Mouse (Mus musculus) hematopoietic multipotent progenitor cell, adult 10-12 weeks (in vitro differentiated cells): ENCODE data around the gene Nbr1. TPM values are rescaled to one million over a fixed set of nuclear protein-coding genes. Genes with fewer than 3 reads are reported as not detected.

Experiments
- polyA plus RNA-seq: library from polyadenylated mRNA; stranded (reverse); fragments of >175 nt; gene quantifications from 2 replicates; pipeline ENCODE4 v1.2.3, GENCODE M21; 2012; ENCODE audit warnings: low replicate concordance

Gene Nbr1
- 70.1 and 109 TPM in 2 replicates for polyA plus RNA-seq

DNA sequence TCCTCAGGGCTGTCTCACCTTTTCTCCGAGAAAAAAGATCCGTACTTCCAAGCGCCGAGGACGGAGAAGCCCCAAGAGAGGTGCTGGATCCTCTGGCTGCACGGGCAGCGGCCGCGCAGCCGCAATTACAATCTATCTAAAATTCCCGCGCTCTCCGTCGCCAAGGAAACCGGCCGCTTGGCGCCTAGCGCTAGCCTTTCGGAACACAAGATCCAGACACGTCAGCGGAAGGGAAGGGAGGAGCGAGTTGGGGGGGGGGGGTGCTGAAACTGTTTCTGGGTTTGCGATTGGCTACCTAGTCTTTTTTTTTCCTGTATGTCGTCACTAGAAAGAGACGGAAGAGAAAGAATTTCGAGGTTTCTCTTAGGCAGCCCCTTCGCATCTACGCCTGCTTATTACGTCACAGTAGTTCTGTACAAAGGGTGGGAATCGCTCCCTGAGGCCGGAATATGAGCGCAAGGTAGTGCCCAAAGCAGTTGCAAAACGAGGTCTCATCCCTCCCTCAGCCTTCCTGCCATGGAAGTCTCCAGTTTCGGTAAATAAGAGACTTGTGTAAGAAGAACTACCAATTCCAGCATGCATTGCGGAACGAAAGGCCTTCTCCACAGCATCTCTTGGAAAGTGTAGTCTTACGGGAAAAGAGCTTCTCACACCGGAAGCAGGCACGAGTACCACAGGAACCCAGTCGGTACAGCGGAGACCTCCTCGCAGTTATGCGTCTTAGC lies at the start of gene Nbr1, which contains the start of gene Brca1:
Gene Nbr1 (plus strand): TSS at position 399 of the 725 bp plus-strand sequence.
Gene Brca1 (minus strand): TSS at position 205 of the 725 bp plus-strand sequence.

DNA sequence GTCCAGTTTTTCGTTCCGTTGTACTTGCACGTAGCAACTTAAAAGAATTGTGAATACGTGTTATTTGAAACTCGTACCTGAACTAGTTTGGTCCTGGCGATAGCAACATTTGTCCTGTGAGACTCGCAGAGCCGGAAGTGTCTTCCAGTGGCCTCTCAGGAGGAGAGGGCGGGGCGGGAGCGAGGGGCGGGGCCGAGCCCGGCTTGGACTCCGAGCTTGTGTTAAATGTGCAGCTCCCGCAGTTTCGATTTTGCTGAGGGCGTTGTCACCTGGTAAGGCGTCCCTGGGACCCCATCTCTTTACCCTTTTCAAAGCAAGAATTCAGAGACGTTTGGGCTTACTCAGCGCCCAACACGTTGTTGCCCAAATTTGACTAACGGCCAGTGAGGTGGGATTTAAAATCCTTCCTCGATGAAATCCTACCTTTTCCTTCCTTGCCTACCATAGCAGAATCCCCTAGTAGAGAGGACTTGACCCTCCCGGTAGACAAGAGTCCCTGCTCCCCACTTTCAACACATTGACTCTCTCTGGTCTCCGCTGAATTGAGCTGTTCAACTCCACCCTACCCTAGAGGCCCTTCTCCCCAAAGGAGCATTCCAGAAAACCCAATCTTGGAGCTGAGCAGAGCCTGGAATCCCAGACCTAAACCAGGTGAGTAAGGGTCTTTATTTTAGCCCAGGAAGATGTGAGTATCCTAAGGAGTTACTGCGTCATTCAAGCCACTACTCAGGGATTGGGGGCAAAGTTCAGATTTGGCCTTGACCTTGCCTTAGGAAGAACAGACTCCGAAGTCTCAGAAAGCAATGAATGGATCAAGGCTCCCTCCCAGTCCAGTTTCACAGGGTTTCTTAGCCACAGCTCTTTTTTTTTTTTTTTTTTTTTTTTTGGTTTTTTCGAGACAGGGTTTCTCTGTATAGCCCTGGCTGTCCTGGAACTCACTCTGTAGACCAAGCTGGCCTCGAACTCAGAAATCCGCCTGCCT lies 30.4 kb downstream of the Nbr1 start, which contains the start of gene Tmem106a:
Gene Tmem106a (plus strand): TSS at position 189 of the 982 bp plus-strand sequence.

DNA sequence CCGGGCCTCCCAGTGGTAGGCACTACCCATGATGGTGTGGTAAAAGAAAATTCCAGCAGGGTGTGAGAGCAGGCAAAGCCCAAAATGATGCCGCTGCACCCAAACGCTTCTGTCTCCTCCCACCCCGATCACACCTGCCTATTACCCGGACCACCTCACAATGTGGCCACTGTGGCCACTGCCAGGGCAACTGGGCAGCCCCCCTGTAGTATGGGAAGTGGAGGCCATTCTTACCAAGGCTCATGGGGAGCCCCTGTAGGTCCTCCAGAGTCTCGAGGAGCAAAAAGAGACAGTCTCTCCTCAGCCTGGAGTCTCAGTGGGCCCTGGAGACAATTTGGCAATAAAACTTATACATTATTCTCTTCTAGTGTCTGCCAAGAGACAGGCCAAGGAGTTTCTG lies 47.2 kb downstream of the Nbr1 start, which contains the start of gene Gm11634:
Gene Gm11634 (minus strand): TSS at position 101 of the 400 bp plus-strand sequence.

DNA sequence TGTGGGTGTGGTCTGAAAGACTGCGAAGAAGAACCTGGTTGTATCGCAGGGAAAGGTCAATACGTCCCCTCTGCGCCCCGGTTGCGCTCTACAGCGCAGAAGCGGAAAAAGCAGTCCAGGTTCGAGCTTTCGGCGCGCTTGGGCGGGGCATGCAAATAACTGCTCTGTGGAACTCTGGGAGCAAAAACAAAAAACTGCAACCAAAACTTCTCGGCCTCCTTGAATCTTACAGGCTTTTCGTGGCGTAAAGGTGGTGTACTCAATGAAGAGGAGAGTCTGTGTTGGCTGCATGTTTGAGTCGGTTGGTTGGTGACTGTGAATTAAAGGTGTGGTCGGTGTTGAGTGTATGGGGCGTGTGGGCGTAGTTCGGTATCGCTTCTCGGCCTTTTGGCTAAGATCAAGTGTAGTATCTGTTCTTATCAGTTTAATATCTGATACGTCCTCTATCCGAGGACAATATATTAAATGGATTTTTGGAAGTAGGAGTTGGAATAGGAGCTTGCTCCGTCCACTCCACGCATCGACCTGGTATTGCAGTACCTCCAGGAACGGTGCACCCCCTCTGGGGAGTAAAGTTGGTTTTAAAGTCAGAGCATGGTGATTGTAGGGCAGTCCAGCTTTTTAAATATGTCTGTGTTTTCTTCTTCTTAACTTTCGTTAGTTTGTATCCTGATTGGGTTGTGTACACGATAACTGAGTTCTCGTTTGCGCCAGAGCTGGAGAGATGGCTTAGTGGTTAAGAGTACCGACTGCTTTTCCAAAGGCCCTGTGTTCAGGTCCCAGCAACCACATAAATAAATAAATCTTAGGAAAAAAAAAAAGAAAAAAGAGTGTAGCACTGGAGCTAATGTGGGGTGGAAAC lies 75.3 kb downstream of the Nbr1 start, which contains the start of gene Rdm1:
Gene Rdm1 (plus strand): TSS at position 201 of the 862 bp plus-strand sequence.

Other genes starting within 250 kb of the Nbr1 start
- gene Becn1, start 249.9 kb upstream of the Nbr1 start, polyA plus RNA-seq: 108 and 173 TPM in 2 replicates
- gene Psme3, start 235.9 kb upstream of the Nbr1 start, polyA plus RNA-seq: 39.0 and 47.2 TPM in 2 replicates
- 7.3 and 9.0 TPM in 2 replicates for gene Aoc2, start 227.1 kb upstream of the Nbr1 start, polyA plus RNA-seq
- gene Aoc3, start 221.5 kb upstream of the Nbr1 start, polyA plus RNA-seq: 0.10 and 0.11 TPM in 2 replicates
- not detected in 2 replicates for gene G6pc, start 184.6 kb upstream of the Nbr1 start, polyA plus RNA-seq
- gene Aarsd1, start 134.5 kb upstream of the Nbr1 start, polyA plus RNA-seq: 23.1 and 23.2 TPM in 2 replicates
- gene Gm27029, start 127.4 kb upstream of the Nbr1 start, polyA plus RNA-seq: 0.30 and 2.2 TPM in 2 replicates
- 9.5 and 10.3 TPM in 2 replicates for gene Rundc1, start 127.1 kb upstream of the Nbr1 start, polyA plus RNA-seq
- gene Ptges3l, start 126.8 kb upstream of the Nbr1 start, polyA plus RNA-seq: 1.2 and 4.5 TPM in 2 replicates
- 88.8 and 644 TPM in 2 replicates for gene Rpl27, start 109.9 kb upstream of the Nbr1 start, polyA plus RNA-seq
- 53.8 and 61.8 TPM in 2 replicates for gene Ifi35, start 103.7 kb upstream of the Nbr1 start, polyA plus RNA-seq
- 0.97 and 1.5 TPM in 2 replicates for gene Rnd2, start 87.2 kb upstream of the Nbr1 start, polyA plus RNA-seq
- gene Vat1, start 85.9 kb upstream of the Nbr1 start, polyA plus RNA-seq: 40.0 and 79.5 TPM in 2 replicates
- gene Brca1, start 194 bp upstream of the Nbr1 start, polyA plus RNA-seq: 0.47 and 4.7 TPM in 2 replicates
- 5.0 and 16.6 TPM in 2 replicates for gene Tmem106a, start 30.1 kb downstream of the Nbr1 start, polyA plus RNA-seq
- not detected in 2 replicates for gene Gm11634, start 47.1 kb downstream of the Nbr1 start, polyA plus RNA-seq
- 13.2 and 18.2 TPM in 2 replicates for gene Rdm1, start 75.0 kb downstream of the Nbr1 start, polyA plus RNA-seq
- 11.1 and 18.4 TPM in 2 replicates for gene Arl4d, start 113.4 kb downstream of the Nbr1 start, polyA plus RNA-seq
- gene Dhx8, start 180.8 kb downstream of the Nbr1 start, polyA plus RNA-seq: 12.2 and 15.7 TPM in 2 replicates
- 0.19 and 0.66 TPM in 2 replicates for gene Etv4, start 233.2 kb downstream of the Nbr1 start, polyA plus RNA-seq